Mouse (Mus musculus) thymus, postnatal 0 days (tissue): ENCODE results near the gene Zkscan1. TPM values are rescaled to one million over a fixed set of nuclear protein-coding genes. Genes with fewer than 3 reads are reported as not detected.

Source experiments
- DNase-seq: peaks from one replicate; pipeline ENCODE4 v3.0.0-alpha.2; 2015; ENCODE audit warnings: low spot score
- polyA plus RNA-seq: library from polyadenylated mRNA; unstranded; fragments of >200 nt; fragmentation: Nextera tagmentation; extraction: Ambion mirVana; gene quantifications from 2 replicates; pipeline ENCODE4 v1.2.1, GENCODE M21; 2015

Gene Zkscan1
- polyA plus RNA-seq, 1 experiment from 2014 or later, result 8.6 TPM

- peak; percentile 10 for DNase-seq
These were observed 32.5 kb downstream of the Zkscan1 start for GRCm38 (mm10) chr5:138117199-138118015.

GRCm38 (mm10) chr5:138118041-138118440, 33.2 kb downstream of the Zkscan1 start:
- DNase-seq, result no peak

DNA sequence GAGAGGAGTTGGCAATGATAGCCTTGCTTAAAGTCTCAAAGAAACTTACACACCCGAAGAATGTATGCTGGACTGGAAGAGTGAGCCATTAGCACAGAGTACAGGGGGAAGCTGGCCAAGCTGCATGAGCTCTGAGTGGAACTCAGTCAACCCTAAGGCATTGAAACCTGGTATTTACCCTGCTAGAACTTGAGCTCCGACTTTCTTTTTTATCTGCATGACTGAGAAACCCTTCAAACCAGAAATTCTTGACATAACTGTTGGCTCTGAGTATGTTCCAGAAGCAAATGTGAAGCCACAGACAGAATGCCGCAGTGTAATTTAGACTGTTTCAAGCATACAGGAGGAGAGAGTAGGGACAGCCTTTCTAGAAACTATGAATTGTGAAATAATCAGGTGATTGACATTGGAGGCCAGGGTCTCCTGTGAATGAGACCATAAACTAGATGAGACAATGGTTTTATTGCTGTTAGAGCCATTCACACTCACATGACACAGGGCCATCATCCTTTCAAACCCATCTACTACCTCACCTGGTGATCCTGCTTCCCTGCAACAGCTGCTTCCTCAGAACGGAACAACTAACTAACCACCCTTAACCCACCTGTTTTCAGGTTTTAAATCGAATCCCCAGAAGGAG, 47.7 kb downstream of the Zkscan1 start:
- no peak for DNase-seq

DNA sequence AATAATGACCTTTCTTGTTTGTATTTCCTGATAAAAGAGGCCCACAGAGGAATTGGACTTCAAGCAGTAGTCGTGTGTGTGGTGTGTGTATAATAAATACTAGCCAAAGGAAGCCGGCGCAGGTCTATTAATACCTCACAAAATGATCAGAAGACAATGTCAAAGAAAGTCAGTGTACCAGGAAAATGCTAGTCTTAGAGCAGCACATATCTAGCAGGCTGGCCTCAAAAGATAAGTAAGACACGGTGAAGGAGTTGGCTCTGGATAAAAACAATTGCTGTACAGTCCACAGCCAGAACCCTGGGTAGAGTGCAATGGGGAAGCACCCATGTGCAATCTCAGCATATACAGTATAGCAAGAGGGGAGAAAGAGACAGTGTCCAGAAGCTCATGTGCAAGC, 52.4 kb downstream of the Zkscan1 start:
- DNase-seq, result no peak

DNA sequence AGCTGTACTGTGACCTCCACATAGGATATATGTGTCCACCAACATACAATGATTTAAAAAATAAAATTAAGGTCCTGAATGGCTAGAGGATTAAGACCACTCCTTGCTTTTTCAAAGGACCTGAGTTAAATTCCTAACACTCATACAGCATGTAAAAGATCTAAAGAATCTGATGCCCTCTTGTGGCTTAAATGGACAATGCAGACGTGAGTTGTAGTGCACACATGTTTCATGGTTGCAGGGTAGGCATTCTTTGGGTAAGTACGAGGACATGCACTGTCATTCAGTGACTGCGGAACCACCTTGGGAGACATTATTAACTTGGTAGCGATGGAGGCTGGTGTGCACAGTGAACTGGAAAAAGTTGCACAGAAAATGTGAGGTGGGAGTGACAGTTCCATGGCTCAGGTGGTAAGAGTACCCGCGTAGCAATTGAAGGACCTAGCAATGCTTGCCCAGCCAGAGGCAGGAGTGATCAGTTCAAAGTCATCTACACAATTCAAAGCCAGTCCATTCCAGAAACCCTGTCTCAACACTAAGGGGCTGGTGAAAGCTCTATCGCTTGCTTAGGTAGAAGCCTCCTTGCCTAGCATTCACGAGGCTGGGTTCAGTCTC, 53.2 kb downstream of the Zkscan1 start:
- peak; percentile 60 for DNase-seq

DNA sequence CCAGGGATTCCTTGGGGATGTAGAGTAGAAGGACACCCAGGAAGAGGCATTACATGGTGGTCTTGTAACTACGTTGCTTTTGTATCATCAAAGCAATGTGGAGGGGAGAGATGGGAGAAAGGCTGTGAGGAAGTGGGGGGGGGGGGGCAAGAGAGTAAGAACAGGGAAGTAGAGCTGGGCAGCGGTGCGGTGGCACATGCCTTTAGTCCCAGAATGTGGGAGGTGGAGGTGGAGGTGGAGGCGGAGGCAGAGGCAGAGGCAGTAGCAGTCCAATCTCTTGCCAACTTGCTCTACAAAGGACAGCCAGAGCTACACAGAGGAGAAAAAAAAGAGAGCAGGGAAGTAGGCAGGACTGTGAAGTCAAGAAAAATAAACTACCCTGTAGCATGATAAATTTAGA, 53.7 kb downstream of the Zkscan1 start:
- DNase-seq, result no peak

DNA sequence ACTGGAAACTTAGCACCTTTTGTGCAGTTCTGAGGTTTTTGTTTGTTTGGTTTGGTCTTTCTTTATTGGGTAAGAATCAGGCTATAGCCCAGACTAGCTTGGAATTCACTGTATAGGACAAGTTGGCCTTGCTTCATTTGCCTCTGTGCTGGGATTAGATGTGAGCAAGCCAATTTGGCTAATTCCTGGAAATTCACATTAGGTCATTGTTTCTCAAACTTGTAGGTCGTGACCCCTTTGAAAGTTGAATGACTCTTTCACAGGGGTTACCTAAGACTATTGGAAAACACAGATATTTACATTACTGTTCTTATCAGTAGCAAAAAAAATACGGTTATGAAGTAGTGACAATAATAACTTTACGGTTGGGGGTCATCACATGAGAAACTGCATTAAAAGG, 69.5 kb downstream of the Zkscan1 start:
- DNase-seq, result no peak

GRCm38 (mm10) chr5:138155443-138155976, 70.6 kb downstream of the Zkscan1 start, which contains the start of gene Zfp113:
Gene Zfp113 (minus strand): TSS chr5:138155744.
- DNase-seq, result peak; percentile 92

Other genes starting within 250 kb of the Zkscan1 start
- gene Pilra, start 248.8 kb upstream of the Zkscan1 start, polyA plus RNA-seq, result 1.4 and 1.8 TPM in 2 replicates
- 2.0 and 2.8 TPM in 2 replicates for gene Pilrb1, start 227.0 kb upstream of the Zkscan1 start, polyA plus RNA-seq
- 1.6 and 1.8 TPM in 2 replicates for gene Pilrb2, start 213.3 kb upstream of the Zkscan1 start, polyA plus RNA-seq
- 0.22 and 0.26 TPM in 2 replicates for gene Cyp3a13, start 163.5 kb upstream of the Zkscan1 start, polyA plus RNA-seq
- not detected in 2 replicates for gene Gjc3, start 122.0 kb upstream of the Zkscan1 start, polyA plus RNA-seq
- gene Azgp1, start 103.6 kb upstream of the Zkscan1 start, polyA plus RNA-seq, result 0.15 and 0.27 TPM in 2 replicates
- gene Smok3a, start 63.8 kb upstream of the Zkscan1 start, polyA plus RNA-seq, result not detected in 2 replicates
- not detected in 2 replicates for gene Smok3b, start 63.7 kb upstream of the Zkscan1 start, polyA plus RNA-seq
- not detected in 2 replicates for gene Smok3c, start 31.9 kb upstream of the Zkscan1 start, polyA plus RNA-seq
- gene Zscan21, start 31.8 kb downstream of the Zkscan1 start, polyA plus RNA-seq, result 39.4 and 40.9 TPM in 2 replicates
- gene Zfp113, start 70.7 kb downstream of the Zkscan1 start, polyA plus RNA-seq, result 14.8 and 15.8 TPM in 2 replicates
- gene Cops6, start 76.0 kb downstream of the Zkscan1 start, polyA plus RNA-seq, result 214 and 223 TPM in 2 replicates
- gene Ap4m1, start 86.9 kb downstream of the Zkscan1 start, polyA plus RNA-seq, result 9.2 and 9.8 TPM in 2 replicates
- gene Mcm7, start 87.3 kb downstream of the Zkscan1 start, polyA plus RNA-seq, result 281 and 296 TPM in 2 replicates
- gene Taf6, start 102.4 kb downstream of the Zkscan1 start, polyA plus RNA-seq, result 44.1 and 54.5 TPM in 2 replicates
- 33.2 and 34.2 TPM in 2 replicates for gene Cnpy4, start 102.4 kb downstream of the Zkscan1 start, polyA plus RNA-seq
- gene Mblac1, start 109.2 kb downstream of the Zkscan1 start, polyA plus RNA-seq, result 10.2 and 10.8 TPM in 2 replicates
- 0.36 and 0.44 TPM in 2 replicates for gene Nxpe5, start 140.8 kb downstream of the Zkscan1 start, polyA plus RNA-seq
- 83.9 and 88.4 TPM in 2 replicates for gene Lamtor4, start 170.4 kb downstream of the Zkscan1 start, polyA plus RNA-seq
- gene BC037034, start 178.9 kb downstream of the Zkscan1 start, polyA plus RNA-seq, result 5.7 and 7.6 TPM in 2 replicates
- gene Gal3st4, start 187.8 kb downstream of the Zkscan1 start, polyA plus RNA-seq, result 1.8 and 2.4 TPM in 2 replicates
- gene Gm43720, start 194.9 kb downstream of the Zkscan1 start, polyA plus RNA-seq, result 0.04 TPM in 1 of 2 replicates, not detected in the other
- 3.1 and 4.1 TPM in 2 replicates for gene Gpc2, start 194.9 kb downstream of the Zkscan1 start, polyA plus RNA-seq
- gene Stag3, start 195.2 kb downstream of the Zkscan1 start, polyA plus RNA-seq, result 2.3 and 3.2 TPM in 2 replicates